Mouse (Mus musculus) C2C12 (cell line): ENCODE measurements at regions not wholly inside any gene's neighbourhood (a gene's known extent, or its start where the extent isn't known, plus 50 kb on each side); places are given as distances from the start of the nearest gene placed in this dataset.

ENCODE experiments used
- CEBPB ChIP-seq: IDR thresholded peaks from one replicate; pipeline ENCODE4 v1.6.1; 2011; ENCODE audit warnings: low read depth, mild to moderate bottlenecking, control low read depth, moderate library complexity
- CTCF ChIP-seq: IDR thresholded peaks from one replicate; pipeline ENCODE4 v1.5.1; 2011; ENCODE audit not compliant: control insufficient read depth, insufficient read depth, insufficient read length
- MAX ChIP-seq: IDR thresholded peaks from one replicate; pipeline ENCODE4 v1.6.1; 2011; ENCODE audit warnings: mild to moderate bottlenecking, control low read depth
- MYOG ChIP-seq: IDR thresholded peaks from one replicate; pipeline ENCODE4 v1.6.1; 2011; ENCODE audit not compliant: control insufficient read depth, insufficient read length; ENCODE audit errors: extremely low read depth
- USF1 ChIP-seq: IDR thresholded peaks from one replicate; pipeline ENCODE4 v1.6.1; 2011; ENCODE audit warnings: low read depth, mild to moderate bottlenecking, control low read depth, moderate library complexity

- no peak for TF ChIP-seq CTCF
- no peak for TF ChIP-seq USF1
- no peak for TF ChIP-seq CEBPB
- no peak for TF ChIP-seq MAX
- no peak for TF ChIP-seq MYOG
These were observed 422.7 kb upstream of the Htr2a start for GRCm38 (mm10) chr14:74217914-74218446.
